Mouse (Mus musculus) retina, postnatal 1 day (tissue): ENCODE measurements at regions not wholly inside any gene's neighbourhood (a gene's known extent, or its start where the extent isn't known, plus 50 kb on each side); places are given as distances from the start of the nearest gene placed in this dataset.
A peak's percentile ranks its signal among the peaks of the same experiment; 100 is the strongest.

ENCODE experiments used
- DNase-seq: peaks from one replicate; pipeline ENCODE4 v3.0.0-alpha.2; 2012

- no peak for DNase-seq
Observed at GRCm38 (mm10) chr13:44210123-44210522, 425.5 kb downstream of the Cd83 start.

GRCm38 (mm10) chr13:44212356-44212755 is 427.8 kb downstream of the Cd83 start:
- DNase-seq = no peak

GRCm38 (mm10) chr13:44212936-44213335 is 428.4 kb downstream of the Cd83 start:
- peak; percentile 36 for DNase-seq

- peak; percentile 72 for DNase-seq
Observed at GRCm38 (mm10) chr13:44218266-44218665, 433.7 kb downstream of the Cd83 start.

GRCm38 (mm10) chr13:44221721-44222120 is 437.1 kb downstream of the Cd83 start:
- peak; percentile 44 for DNase-seq

- DNase-seq = peak; percentile 37
Observed at GRCm38 (mm10) chr13:44222335-44222734, 437.8 kb downstream of the Cd83 start.

GRCm38 (mm10) chr13:44227706-44228459 is 443.3 kb downstream of the Cd83 start:
- no peak for DNase-seq

GRCm38 (mm10) chr13:44228540-44229135 is 444.1 kb downstream of the Cd83 start:
- DNase-seq = peak; percentile 83

GRCm38 (mm10) chr13:44229136-44229611 is 444.6 kb downstream of the Cd83 start:
- peak; percentile 79 for DNase-seq

- peak; percentile 91 for DNase-seq
Observed at GRCm38 (mm10) chr13:44231403-44231802, 446.8 kb downstream of the Cd83 start.

GRCm38 (mm10) chr13:44231868-44232715 is 447.5 kb downstream of the Cd83 start:
- DNase-seq = peak; percentile 95

GRCm38 (mm10) chr13:44232716-44233051 is 448.1 kb downstream of the Cd83 start:
- no peak for DNase-seq

GRCm38 (mm10) chr13:44234241-44234640 is 449.7 kb downstream of the Cd83 start:
- DNase-seq = no peak

GRCm38 (mm10) chr13:44235236-44235635 is 450.7 kb downstream of the Cd83 start:
- DNase-seq = no peak

- DNase-seq = no peak
Observed at GRCm38 (mm10) chr13:44235941-44236340, 451.4 kb downstream of the Cd83 start.

GRCm38 (mm10) chr13:44238308-44238707 is 453.7 kb downstream of the Cd83 start:
- DNase-seq = peak; percentile 66

- no peak for DNase-seq
Observed at GRCm38 (mm10) chr13:44243211-44243610, 458.6 kb downstream of the Cd83 start.

- no peak for DNase-seq
Observed at GRCm38 (mm10) chr13:44246714-44247251, 462.2 kb downstream of the Cd83 start.

- DNase-seq = no peak
Observed at GRCm38 (mm10) chr13:44247861-44248260, 463.3 kb downstream of the Cd83 start.

GRCm38 (mm10) chr13:44248401-44248800 is 463.8 kb downstream of the Cd83 start:
- no peak for DNase-seq

GRCm38 (mm10) chr13:44249119-44249518 is 464.5 kb downstream of the Cd83 start:
- no peak for DNase-seq

- no peak for DNase-seq
Observed at GRCm38 (mm10) chr13:44250474-44251201, 466.1 kb downstream of the Cd83 start.

GRCm38 (mm10) chr13:44251503-44251902 is 466.9 kb downstream of the Cd83 start:
- no peak for DNase-seq
